Mouse (Mus musculus): ENCODE measurements around the gene Uba5. TPM values are rescaled to one million over a fixed set of nuclear protein-coding genes. Genes with fewer than 3 reads are reported as not detected.
A peak's percentile ranks its signal among the peaks of the same experiment; 100 is the strongest.

Uba5 gene
- polyA plus RNA-seq (2016; fragmentation: Nextera tagmentation; extraction: Ambion mirVana): 45.7 TPM in 2 replicates

DNA sequence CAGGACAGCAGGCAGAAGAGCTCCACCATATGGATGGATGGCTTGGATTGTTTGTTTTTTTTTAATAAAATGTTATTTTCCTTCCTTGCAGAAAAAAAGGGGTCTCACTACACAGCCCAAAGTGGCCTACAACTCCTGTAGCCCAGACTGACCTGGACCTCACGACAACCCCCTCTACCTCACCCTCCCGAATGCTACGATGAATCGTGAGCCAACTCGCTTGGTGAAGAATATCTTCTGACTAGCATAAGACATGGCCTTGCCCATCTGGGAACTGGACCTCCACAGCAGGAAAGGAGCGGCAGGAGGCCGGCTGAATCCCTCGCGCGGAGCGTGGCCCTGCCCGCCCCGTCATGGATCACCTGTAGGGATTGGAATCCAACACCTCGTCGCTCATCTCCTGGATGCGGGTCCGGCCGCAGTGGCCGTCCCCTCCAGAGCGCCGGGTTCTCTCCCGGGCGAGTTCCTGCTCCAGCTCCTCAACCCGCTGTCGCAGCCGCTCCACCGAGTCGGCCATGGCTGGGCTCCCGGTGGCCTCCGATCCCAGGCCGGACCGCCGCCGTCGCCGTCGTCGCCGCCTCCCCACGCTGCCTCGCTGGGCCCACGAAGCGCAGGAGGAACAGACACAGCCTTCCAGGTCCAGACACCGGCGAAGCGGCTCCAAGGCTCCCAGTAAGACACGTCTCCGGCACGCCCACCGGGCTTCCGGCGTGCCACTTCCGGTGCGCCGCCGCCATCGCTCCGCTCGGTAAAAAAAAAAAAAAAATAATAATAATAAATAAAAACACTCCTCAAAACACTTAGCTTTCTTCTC lies at the start of gene Uba5:
Uba5 (minus strand) TSS at position 705 of the 814 bp plus-strand sequence.
- no peaks in the 10 kb centered on the region for H3K27me3 ChIP-seq (replicated peaks; ENCODE audit: low read depth, poor library complexity, severe bottlenecking)
- no peaks in the 10 kb centered on the region for H3K9me3 ChIP-seq
- DNase-seq (ENCODE audit: low spot score): peak; percentile 79
- WGBS: under 1% methylated on average over 59 of the region's 59 CpGs
- peak within 1 kb of the TSS; percentile 93 for H3K27ac ChIP-seq (replicated peaks)
- H3K4me1 ChIP-seq: peaks cover 17% of the 10 kb centered on the region
- H3K36me3 ChIP-seq (replicated peaks): peaks cover 26% of the 10 kb centered on the region
- peak within 1 kb of the TSS; percentile 84 for H3K4me3 ChIP-seq

DNA sequence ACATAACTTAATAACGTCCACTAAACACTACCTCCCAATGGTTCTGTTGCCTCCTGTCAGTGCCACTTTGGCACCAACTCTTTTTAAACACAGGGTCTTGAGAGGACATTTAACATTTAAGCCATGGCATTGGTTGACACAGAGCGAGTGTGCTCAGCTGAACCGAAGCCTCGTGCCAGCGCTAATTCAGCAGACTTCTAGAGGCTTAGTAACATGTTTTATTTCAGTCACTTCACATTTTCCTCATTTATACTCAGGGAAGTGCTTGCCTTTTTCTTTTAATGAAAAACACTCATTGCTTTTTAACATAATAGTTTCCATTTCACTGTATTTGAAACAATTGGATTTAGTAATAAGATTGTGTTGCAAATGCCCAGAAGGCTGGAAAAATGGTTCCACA lies 46.2 kb upstream of the Uba5 start:
- Histone ChIP-seq H3K9me3 (no peaks in the 10 kb centered on the region), H3K27me3 (replicated peaks; ENCODE audit: low read depth, poor library complexity, severe bottlenecking) (no peaks in the 10 kb centered on the region), H3K4me1 (no peaks in the 10 kb centered on the region), H3K4me3 (no peak overlapping the region), H3K36me3 (replicated peaks) (no peaks in the 10 kb centered on the region; the same call in 1 of the 2 replicates), H3K27ac (replicated peaks) (no peak overlapping the region)
- no peak for DNase-seq (ENCODE audit: low spot score)
- WGBS: 90% methylated on average over 5 of the region's 5 CpGs

DNA sequence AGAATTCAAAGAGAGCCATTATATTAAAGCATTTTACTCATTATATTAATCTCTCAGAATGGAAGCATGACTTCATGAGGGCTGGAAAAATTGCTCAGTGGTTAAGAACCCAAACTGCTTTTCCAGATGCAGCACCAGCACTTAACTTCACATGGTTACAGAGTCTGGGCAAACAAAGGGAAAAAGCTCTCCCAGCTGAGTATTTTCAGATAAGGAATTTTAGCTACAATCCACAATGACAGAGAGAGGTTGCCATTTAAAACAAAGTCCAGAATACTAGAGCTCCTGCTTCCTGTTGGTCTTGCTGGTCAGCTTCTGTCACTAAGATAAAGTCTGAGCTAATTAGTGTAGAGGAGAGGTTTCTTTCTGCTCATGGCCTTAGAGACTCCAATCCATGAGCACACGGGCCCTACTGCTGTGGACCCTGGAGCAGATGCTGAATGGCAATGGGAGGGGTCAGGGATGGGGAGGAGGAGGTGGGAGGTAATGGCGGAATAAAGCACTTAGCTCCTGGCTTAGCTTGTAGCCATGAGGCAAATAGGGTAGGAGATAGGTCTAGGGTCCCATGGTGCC lies 45.7 kb upstream of the Uba5 start:
- no peaks in the 10 kb centered on the region for H3K4me1 ChIP-seq
- no peak overlapping the region for H3K27ac ChIP-seq (replicated peaks)
- no peaks in the 10 kb centered on the region for H3K9me3 ChIP-seq
- no peak for DNase-seq (ENCODE audit: low spot score)
- WGBS: 80% methylated on average over 2 of the region's 2 CpGs
- H3K4me3 ChIP-seq: no peak overlapping the region
- H3K36me3 ChIP-seq (replicated peaks): peaks cover 2% of the 10 kb centered on the region; the same call in 1 of the 2 replicates
- H3K27me3 ChIP-seq (replicated peaks; ENCODE audit: low read depth, poor library complexity, severe bottlenecking): no peaks in the 10 kb centered on the region

DNA sequence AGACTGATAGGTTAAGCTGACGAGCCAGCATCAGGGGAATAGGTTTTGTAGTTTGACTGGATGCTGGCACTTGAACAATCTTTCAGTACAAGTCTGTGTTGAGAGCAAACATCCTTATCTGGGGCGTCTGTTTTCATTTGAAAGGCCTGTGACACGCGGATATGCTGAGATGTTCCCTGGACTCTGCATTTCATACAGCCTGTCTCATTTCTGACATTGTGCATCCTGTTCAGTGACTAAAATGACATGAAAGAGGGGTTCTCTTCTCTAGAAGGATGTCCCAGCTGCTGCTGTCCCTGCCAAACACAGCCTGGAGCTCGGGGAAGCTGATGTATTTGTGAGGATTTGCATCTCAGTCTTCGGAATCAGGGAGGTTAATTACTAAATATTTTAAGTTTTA lies 44.5 kb upstream of the Uba5 start:
- WGBS: 83% methylated on average over 6 of the region's 6 CpGs
- Histone ChIP-seq H3K9me3 (no peaks in the 10 kb centered on the region), H3K4me3 (no peak overlapping the region), H3K27ac (replicated peaks) (no peak overlapping the region), H3K4me1 (no peaks in the 10 kb centered on the region), H3K36me3 (replicated peaks) (peaks cover 2% of the 10 kb centered on the region; the same call in 1 of the 2 replicates), H3K27me3 (replicated peaks; ENCODE audit: low read depth, poor library complexity, severe bottlenecking) (no peaks in the 10 kb centered on the region)
- DNase-seq (ENCODE audit: low spot score): no peak

DNA sequence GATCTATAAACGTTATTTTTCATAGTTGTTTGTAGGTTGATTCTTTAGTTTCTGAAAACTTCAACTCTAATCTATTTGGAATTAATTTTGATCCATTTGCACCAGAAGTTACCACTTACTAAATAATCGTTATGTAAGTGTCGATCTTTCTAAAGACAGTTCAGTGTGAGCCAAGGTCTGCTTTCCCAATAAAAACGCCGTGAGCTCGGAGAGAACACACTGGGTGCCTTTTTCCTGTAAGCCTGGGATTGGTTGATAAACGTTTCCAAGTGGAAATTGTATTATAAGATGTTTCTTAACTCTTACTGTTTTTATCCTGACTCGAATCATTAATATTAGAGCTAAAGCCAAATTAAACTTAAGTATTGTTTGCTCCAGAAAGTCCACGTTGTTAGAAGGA lies 44.0 kb upstream of the Uba5 start:
- Histone ChIP-seq H3K4me1 (peaks cover 3% of the 10 kb centered on the region; the same call in 1 of the 2 replicates), H3K27me3 (replicated peaks; ENCODE audit: low read depth, poor library complexity, severe bottlenecking) (no peaks in the 10 kb centered on the region), H3K9me3 (no peaks in the 10 kb centered on the region), H3K4me3 (no peak overlapping the region), H3K36me3 (replicated peaks) (0 out of 2 replicates have a peak, but pooled peaks cover 2% of the 10 kb centered on the region), H3K27ac (replicated peaks) (no peak overlapping the region)
- WGBS: 86% methylated on average over 9 of the region's 9 CpGs
- no peak for DNase-seq (ENCODE audit: low spot score)

DNA sequence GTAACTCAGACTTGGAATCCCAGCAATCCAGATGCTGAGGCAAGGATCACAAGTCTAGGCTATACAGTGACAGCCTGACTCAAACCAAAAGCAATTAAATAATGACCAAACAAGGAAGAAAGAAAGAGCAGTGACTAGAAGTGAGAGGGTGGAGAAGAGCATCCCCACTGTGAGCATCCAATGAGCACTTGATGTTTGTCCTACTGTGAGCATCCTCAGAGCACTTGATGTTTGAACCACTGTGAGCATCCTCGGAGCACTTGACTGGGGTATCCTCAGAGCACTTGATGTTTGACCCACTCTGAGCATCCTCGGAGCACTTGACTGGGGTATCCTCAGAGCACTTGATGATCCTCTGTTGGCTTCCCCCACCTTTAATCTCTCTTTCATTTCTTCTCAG lies 42.1 kb upstream of the Uba5 start:
- no peaks in the 10 kb centered on the region for H3K27me3 ChIP-seq (replicated peaks; ENCODE audit: low read depth, poor library complexity, severe bottlenecking)
- no peak for DNase-seq (ENCODE audit: low spot score)
- no peak overlapping the region for H3K4me3 ChIP-seq
- peaks cover 3% of the 10 kb centered on the region; the same call in 1 of the 2 replicates for H3K4me1 ChIP-seq
- H3K36me3 ChIP-seq (replicated peaks): 0 out of 2 replicates have a peak, but pooled peaks cover 2% of the 10 kb centered on the region
- 87% methylated on average over 2 of the region's 2 CpGs for WGBS
- H3K27ac ChIP-seq (replicated peaks): no peak overlapping the region
- H3K9me3 ChIP-seq: no peaks in the 10 kb centered on the region

DNA sequence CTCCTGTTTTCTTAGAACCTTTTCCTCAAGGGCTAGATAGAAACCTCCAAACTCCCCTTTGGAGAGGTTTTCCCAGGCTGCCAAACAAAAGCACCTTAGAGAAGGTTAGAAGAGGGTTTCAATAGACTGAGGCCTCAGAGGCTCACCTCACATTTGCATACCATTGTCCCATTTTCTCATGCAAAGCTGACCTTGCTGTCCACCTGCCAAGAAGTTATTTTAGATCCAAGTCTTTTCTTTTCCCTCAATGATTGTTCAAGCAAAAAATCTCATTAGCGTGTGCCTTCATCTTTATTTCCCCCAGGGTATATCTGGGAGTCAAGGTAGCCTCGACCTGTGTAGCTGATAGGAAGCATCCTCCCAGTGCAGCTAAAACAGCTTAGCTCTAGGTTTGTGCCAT lies 40.0 kb upstream of the Uba5 start:
- Histone ChIP-seq H3K27me3 (replicated peaks; ENCODE audit: low read depth, poor library complexity, severe bottlenecking) (no peaks in the 10 kb centered on the region), H3K4me3 (no peak overlapping the region), H3K9me3 (no peaks in the 10 kb centered on the region), H3K4me1 (peaks cover 3% of the 10 kb centered on the region; the same call in 1 of the 2 replicates), H3K27ac (replicated peaks) (no peak overlapping the region), H3K36me3 (replicated peaks) (0 out of 2 replicates have a peak, but pooled peaks cover 2% of the 10 kb centered on the region)
- 27% methylated on average over 2 of the region's 2 CpGs for WGBS
- no peak for DNase-seq (ENCODE audit: low spot score)

DNA sequence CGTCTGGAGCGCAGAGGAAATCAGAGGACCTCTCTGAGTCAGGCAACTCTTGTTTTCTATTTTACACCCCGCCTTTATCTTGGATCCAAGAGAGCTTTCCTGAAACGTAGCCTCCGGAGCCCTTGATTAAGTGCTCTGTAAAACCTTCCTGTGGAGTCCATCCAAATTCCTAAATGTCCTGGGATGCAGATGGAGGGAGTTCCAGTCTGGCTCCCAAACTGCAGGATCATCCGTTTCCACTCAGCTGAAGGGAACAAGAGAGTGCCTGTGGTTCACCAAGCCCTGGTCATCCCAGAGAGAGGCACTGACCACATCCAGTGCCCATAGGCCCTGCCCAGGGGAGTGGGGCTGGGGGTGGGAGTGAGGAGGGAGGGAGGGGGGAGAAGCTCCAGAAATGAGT lies 39.4 kb upstream of the Uba5 start:
- Histone ChIP-seq H3K27me3 (replicated peaks; ENCODE audit: low read depth, poor library complexity, severe bottlenecking) (no peaks in the 10 kb centered on the region), H3K4me3 (no peak overlapping the region), H3K36me3 (replicated peaks) (0 out of 2 replicates have a peak, but pooled peaks cover 2% of the 10 kb centered on the region), H3K4me1 (peaks cover 3% of the 10 kb centered on the region; the same call in 1 of the 2 replicates), H3K9me3 (no peaks in the 10 kb centered on the region), H3K27ac (replicated peaks) (no peak overlapping the region)
- DNase-seq (ENCODE audit: low spot score): no peak
- WGBS: 26% methylated on average over 6 of the region's 6 CpGs

DNA sequence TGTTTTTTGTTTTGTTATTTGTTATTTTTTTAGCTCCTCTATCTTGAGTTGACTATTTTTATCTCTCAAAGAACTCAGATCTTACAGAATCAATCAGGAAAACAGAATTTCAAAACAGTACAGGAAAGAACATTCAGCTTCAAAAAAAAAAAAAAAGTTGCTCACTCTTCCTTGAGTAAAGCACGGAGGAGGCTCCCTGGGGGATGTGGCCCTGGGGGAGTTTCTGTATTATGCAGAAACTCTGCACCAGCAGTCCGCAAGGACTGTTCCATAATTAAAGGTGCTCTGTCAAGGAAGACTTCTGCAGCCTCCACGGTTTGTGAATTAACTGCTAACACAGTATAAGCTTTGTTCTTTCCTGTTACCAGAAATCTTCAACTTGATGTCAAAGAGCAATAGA lies 38.5 kb upstream of the Uba5 start:
- H3K27ac ChIP-seq (replicated peaks): no peak overlapping the region
- no peaks in the 10 kb centered on the region for H3K9me3 ChIP-seq
- H3K36me3 ChIP-seq (replicated peaks): 0 out of 2 replicates have a peak, but pooled peaks cover 2% of the 10 kb centered on the region
- H3K4me3 ChIP-seq: no peak overlapping the region
- DNase-seq (ENCODE audit: low spot score): no peak
- no peaks in the 10 kb centered on the region for H3K27me3 ChIP-seq (replicated peaks; ENCODE audit: low read depth, poor library complexity, severe bottlenecking)
- peaks cover 3% of the 10 kb centered on the region; the same call in 1 of the 2 replicates for H3K4me1 ChIP-seq
- WGBS: 27% methylated on average over 3 of the region's 3 CpGs

DNA sequence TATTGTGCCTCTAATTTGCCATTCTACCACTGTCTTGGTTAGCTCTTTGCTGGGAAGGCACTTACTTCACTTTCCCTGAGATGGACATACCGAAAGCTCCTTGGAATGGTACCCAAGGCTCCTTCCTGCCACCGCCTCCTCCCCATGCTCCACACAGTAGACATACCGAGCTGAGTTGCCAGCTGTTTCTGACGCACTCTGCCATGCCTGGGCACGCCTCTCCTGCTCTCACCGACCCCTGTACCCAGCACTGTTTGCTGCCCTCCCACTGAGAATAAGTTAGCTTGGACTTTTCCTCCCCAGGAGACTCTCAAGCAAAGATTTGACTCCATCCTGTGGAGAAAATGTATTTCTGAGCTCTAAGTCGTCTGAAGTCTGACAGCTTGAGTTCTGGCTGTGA lies 37.9 kb upstream of the Uba5 start:
- Histone ChIP-seq H3K36me3 (replicated peaks) (0 out of 2 replicates have a peak, but pooled peaks cover 2% of the 10 kb centered on the region), H3K4me1 (peaks cover 3% of the 10 kb centered on the region; the same call in 1 of the 2 replicates), H3K9me3 (no peaks in the 10 kb centered on the region), H3K27ac (replicated peaks) (no peak overlapping the region), H3K27me3 (replicated peaks; ENCODE audit: low read depth, poor library complexity, severe bottlenecking) (no peaks in the 10 kb centered on the region), H3K4me3 (no peak overlapping the region)
- no peak for DNase-seq (ENCODE audit: low spot score)
- 52% methylated on average over 7 of the region's 7 CpGs for WGBS

DNA sequence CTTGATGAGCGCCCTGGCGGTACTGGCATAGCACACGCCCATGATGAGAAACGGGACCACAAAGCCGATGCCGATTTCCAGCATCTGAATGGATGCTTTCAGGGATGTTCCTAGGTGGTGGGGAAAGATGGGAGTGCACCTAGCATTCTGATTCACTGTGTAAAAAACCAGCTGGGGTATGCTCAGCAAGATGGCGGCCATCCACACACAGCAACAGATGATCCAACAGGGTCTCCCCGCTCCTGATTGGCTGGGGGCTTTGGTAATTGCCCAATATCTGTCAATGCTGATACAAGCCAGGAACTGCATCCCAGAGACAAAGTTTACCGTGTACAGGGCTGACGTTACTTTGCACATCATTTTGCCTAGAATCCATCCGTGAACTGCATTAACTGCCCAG lies 36.1 kb upstream of the Uba5 start:
- no peak overlapping the region for H3K4me3 ChIP-seq
- WGBS: 93% methylated on average over 11 of the region's 11 CpGs
- 0 out of 2 replicates have a peak, but pooled peaks cover 1% of the 10 kb centered on the region for H3K36me3 ChIP-seq (replicated peaks)
- no peak overlapping the region for H3K27ac ChIP-seq (replicated peaks)
- H3K27me3 ChIP-seq (replicated peaks; ENCODE audit: low read depth, poor library complexity, severe bottlenecking): no peaks in the 10 kb centered on the region
- peaks cover 3% of the 10 kb centered on the region; the same call in 1 of the 2 replicates for H3K4me1 ChIP-seq
- H3K9me3 ChIP-seq: no peaks in the 10 kb centered on the region
- no peak for DNase-seq (ENCODE audit: low spot score)

DNA sequence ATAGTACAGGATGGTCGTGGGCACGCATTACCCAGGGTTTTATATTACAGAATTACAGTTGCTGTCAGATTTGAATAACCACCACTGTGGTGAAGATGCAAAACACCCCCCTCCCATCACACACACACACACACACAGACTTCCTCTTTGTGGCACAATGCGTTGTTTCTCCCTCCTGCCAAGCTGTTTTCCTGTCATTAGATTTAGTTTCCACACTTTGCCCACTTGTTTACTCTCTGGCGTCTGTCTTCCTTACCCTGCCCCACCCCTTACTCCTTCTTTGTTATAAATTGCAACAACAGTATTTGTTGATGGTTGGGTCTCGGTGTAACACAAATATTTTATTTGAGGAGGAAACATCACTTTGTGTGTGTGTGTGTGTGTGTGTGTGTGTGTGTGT lies 35.3 kb upstream of the Uba5 start:
- no peaks in the 10 kb centered on the region for H3K27me3 ChIP-seq (replicated peaks; ENCODE audit: low read depth, poor library complexity, severe bottlenecking)
- H3K36me3 ChIP-seq (replicated peaks): no peaks in the 10 kb centered on the region
- no peak overlapping the region for H3K4me3 ChIP-seq
- no peak for DNase-seq (ENCODE audit: low spot score)
- no peaks in the 10 kb centered on the region for H3K9me3 ChIP-seq
- 79% methylated on average over 5 of the region's 5 CpGs for WGBS
- H3K4me1 ChIP-seq: peaks cover 3% of the 10 kb centered on the region; the same call in 1 of the 2 replicates
- no peak overlapping the region for H3K27ac ChIP-seq (replicated peaks)

DNA sequence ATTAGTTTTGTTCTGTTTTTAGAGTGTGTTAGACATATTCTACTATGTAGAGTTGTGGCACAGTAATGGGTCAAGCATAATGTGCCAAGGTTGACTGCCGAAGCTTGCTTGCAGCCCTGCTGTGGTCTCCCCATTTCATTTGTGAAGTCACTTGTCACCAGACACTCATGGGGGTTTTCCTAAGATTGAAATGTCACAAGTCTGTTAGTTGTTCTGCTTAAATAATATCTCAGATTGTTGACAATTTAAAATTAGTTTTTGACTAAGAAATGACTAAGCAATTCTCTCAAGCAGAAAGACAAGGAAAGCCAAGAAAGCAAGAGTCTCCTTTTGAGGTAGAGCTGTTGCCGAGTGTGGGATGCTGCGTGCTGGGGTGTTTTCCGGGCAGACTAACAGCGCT lies 30.0 kb upstream of the Uba5 start:
- H3K27me3 ChIP-seq (replicated peaks; ENCODE audit: low read depth, poor library complexity, severe bottlenecking): no peaks in the 10 kb centered on the region
- 94% methylated on average over 5 of the region's 5 CpGs for WGBS
- no peak for DNase-seq (ENCODE audit: low spot score)
- H3K36me3 ChIP-seq (replicated peaks): no peaks in the 10 kb centered on the region
- no peaks in the 10 kb centered on the region for H3K9me3 ChIP-seq
- H3K27ac ChIP-seq (replicated peaks): no peak overlapping the region
- no peak overlapping the region for H3K4me3 ChIP-seq
- no peaks in the 10 kb centered on the region for H3K4me1 ChIP-seq
